Mouse (Mus musculus) frontal cortex, postnatal 10 days (tissue): ENCODE measurements around the gene Drd4.

Source experiments
- DNase-seq, 2 experiments: peaks; one replicate each; pipeline ENCODE4 v3.0.0; 2022; ENCODE audit warnings: low spot score in 2 of 2, mixed read lengths in 1 of 2

Gene Drd4

DNA sequence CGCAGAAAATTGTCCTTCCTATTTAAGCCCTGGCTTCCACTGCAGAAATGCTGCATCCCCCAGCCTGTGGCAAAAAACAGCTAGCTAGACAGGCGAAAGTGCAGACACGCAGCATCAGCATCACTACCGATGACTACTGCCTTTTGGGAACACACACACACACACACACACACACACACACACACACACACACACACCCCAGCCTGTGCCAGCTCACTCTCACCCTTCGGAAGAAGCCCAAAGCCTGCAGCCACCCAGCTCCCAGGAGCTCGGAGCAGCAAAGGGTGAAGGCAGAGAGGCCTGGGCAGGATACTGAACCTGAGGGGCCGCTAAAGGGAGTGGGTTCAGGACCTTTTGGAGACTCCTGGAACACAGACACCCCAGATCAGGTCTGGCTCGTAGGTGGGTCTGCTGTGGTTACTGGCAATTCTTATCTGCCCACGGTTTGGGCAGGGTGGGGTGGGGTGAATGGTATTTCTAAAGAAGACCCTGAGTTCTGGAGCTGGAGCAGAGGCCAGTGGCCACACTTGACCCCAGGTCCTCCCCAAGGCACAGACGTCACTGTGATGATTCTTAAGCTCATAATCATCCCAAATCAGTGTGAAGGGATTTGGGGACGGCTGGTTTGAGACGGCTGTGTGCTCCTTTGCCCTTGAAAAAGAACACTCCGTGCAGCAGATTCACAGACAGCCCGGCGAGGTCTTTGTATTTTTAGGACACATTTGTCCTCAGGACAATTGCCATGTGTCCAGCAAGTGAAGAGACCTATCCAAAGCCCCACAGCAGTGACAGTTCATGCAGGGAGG, 980 bp downstream of the Drd4 start:
- no peak for DNase-seq

DNA sequence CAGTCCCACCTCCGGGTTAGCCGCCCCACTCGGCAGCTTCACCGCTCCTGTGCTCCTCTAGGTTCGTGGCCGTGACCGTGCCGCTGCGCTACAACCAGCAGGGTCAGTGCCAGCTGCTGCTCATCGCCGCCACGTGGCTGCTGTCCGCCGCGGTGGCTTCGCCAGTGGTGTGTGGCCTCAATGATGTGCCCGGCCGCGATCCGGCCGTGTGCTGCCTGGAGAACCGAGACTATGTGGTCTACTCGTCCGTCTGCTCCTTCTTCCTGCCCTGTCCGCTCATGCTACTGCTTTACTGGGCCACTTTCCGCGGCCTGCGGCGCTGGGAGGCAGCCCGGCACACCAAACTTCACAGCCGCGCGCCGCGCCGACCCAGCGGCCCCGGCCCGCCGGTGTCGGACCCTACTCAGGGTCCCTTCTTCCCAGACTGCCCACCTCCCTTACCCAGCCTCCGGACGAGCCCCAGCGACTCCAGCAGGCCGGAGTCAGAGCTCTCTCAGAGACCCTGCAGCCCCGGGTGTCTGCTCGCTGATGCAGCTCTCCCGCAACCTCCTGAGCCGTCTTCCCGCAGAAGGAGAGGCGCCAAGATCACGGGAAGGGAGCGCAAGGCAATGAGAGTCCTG, 2.2 kb downstream of the Drd4 start:
- no peak for DNase-seq

- no peak for DNase-seq
Measured at GRCm38 (mm10) chr7:141294479-141294878, 2.7 kb downstream of the Drd4 start.

- DNase-seq = no peak
Measured at GRCm38 (mm10) chr7:141297926-141298650, 6.3 kb downstream of the Drd4 start.

DNA sequence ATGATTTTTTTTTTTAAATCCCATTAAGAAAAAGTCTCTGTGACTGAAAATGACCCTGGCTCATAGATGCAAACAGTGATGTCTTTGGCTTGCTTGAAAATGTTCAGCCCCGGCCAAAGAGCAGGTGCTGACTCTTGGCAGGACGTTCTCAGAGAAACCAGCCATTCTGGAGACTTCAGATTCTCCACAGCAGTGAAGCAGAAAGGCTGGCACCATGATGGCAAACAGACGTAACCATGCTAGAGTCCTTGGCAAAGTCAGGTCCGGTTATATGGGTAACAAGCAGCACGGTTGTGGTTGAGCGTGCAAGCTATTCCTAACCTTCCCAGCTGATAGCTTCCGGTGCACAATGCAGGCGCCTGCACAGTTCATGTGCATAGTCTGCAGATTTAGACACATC, 7.4 kb downstream of the Drd4 start:
- no peak for DNase-seq

DNA sequence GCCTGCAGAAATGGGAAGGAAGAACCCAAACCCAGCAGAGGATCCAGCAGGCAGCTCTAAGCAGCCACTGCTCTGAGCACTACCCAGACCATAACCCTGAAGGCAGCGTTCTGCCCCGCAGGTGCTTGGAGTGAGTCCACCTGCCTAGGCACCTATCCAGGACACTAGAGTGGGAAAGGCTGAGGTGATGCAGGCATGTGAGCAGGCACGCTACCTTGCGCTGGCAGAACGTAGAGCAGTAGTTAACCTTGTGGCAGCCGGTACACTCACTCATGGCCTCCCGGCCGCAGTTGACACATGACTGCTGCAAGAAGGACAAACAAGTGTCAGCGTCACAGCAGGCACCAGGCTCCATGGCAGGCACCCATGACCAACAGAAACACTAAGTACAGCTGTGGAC, 9.6 kb downstream of the Drd4 start:
- DNase-seq = no peak

DNA sequence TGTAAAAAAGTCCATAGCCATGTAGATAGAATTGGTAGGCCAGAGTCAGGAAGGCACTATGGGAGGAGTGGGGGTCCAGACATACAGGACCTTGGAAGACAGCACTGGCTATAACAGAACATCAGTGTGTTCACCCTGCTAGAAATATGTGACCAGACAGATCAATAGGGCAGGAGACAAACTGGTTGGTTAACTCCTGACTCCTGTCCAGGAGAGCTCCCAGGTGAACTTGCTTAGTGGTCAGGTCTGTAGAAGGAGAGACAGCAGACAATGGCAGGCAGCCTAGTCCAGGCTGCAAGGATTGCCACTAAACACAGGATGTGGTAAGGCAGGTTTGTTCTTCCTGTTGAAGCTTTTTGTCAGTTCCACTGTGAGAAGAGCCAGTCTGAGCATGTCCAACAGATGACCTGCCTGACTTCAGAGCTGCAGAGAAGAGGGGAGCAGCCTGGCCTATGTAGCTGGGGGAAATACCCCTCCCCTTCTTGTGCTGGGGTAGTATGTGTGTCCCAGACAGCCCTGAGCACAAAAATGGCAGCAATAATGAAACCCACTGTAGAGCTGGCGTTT, 11.0 kb downstream of the Drd4 start:
- no peak for DNase-seq

- DNase-seq = no peak
Measured at GRCm38 (mm10) chr7:141304537-141304936, 12.7 kb downstream of the Drd4 start.

DNA sequence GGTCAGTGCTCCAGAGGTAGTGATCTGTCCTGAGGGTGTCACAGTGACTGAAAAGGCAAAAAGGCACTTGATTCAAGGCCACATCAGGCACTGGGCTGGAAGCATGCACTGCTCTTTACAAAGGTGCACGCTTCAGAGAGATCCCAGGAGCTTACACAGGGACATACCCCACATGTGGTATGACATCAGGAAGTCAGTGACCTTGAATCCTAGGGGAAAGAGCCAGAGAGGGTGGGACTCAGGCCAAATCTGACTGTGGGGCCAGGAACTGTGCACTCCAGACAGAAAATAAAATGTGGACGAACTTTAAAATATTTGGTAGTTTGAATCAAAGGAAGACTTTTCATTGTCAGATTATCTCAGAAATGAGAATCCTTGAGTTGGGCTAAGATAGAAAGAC, 22.6 kb downstream of the Drd4 start:
- DNase-seq = no peak

GRCm38 (mm10) chr7:141315076-141315475, 23.3 kb downstream of the Drd4 start:
- no peak for DNase-seq

DNA sequence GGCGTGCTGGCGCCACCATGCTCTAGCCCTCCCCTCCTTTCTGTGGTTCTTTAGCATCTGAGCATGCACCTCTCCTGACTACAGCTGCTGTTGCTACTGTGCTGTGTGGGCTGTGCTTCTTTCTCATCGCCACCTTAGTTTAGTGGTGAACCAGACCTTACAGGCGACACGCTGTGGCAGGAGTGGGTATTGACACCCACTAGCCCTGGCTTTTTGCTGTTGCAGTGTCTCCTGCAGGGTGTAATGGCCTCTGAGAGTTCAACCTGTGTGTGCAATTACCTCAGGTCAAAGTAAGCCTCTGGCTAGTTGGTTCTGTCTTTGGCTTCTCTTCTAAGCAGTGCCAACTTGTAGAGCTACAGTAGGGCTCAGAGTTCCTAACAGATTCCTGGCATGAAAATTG, 24.2 kb downstream of the Drd4 start:
- no peak for DNase-seq

GRCm38 (mm10) chr7:141317619-141318132, 25.9 kb downstream of the Drd4 start:
- DNase-seq = no peak

GRCm38 (mm10) chr7:141319446-141319845, 27.6 kb downstream of the Drd4 start:
- DNase-seq = no peak

GRCm38 (mm10) chr7:141324686-141325085, 32.9 kb downstream of the Drd4 start:
- DNase-seq = no peak

- peak in 1 of 2 experiments; percentile 40 for DNase-seq
Measured at GRCm38 (mm10) chr7:141326546-141327446, 35.0 kb downstream of the Drd4 start.

DNA sequence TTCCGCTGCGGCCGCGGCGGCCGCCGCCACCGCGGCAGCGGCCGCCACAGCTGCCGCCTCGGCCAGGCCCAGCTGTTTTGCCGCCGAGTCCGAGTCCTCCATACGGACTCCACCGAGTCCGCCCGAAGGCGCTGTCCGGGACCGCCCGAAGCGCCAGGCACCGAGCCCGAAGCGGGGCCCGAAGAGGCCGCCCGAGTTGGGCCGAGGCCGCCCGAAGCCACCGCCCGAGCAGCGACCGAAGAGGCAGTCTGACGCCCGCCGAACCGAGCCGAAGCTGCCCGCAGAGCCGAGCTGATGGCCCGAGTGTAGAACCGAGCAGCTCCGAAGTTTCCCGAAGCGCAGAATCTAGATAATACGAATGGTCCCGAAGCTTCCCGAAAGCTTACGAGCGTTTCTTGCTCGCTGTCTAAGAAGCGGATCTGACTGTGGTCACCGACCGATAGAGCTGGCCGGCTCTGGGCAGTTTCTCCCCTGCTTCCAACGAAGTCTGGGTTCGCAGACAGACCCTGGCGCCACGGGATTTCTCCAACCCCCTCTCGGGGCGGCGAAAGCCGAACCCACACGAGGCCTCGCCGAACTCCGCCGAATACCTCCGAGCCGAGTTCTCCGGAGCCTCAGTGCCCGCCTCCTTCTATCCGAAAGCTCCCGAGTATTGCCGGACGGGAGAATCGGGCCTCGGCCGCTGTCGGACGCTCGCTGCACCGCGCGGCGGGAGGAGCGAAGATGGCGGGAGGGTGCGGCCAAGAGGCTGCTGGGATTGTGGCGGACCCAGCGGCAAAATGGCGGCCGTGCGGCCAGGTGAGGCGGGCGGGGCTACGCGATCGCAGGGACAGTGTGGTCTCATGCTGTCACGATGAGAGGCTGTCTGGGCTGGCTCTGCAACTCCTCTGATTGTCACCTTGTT, 35.9 kb downstream of the Drd4 start, which contains the start of the genes Deaf1 and Tmem80:
Gene Deaf1 (minus strand): TSS at position 222 of the 904 bp plus-strand sequence.
Gene Tmem80 (plus strand): TSS at position 271 of the 904 bp plus-strand sequence.
- peak; percentile 98 to 100 for DNase-seq

- peak in 1 of 2 experiments; percentile 52 for DNase-seq
Measured at GRCm38 (mm10) chr7:141328373-141328990, 36.7 kb downstream of the Drd4 start.

DNA sequence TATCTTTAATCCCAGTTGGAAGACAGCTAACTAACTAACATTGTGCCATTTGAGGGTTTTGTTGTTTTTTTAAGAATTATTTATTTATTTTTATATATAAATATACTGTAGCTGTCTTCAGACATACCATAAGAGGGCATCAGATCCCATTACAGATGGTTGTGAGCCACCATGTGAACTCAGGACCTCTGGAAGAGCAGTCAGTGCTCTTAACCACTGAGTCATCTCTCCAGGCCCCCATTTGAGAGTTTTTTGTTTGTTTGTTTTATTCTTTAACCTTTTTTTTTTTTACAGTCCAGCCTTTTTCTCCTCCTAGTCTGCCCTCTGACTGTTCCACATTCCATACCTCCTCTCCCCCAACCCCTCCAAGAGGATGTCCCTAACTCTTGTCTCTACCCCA, 38.9 kb downstream of the Drd4 start:
- DNase-seq = no peak

- DNase-seq = no peak
Measured at GRCm38 (mm10) chr7:141331990-141332389, 40.2 kb downstream of the Drd4 start.
